Mouse (Mus musculus) brain, adult 2 months (tissue): ENCODE measurements around the gene Tusc2.
A peak's percentile ranks its signal among the peaks of the same experiment; 100 is the strongest.

Experiments
- DNase-seq: peaks from one replicate; pipeline ENCODE4 v3.0.0; 2011; ENCODE audit warnings: low read depth, low spot score

The Tusc2 gene

DNA sequence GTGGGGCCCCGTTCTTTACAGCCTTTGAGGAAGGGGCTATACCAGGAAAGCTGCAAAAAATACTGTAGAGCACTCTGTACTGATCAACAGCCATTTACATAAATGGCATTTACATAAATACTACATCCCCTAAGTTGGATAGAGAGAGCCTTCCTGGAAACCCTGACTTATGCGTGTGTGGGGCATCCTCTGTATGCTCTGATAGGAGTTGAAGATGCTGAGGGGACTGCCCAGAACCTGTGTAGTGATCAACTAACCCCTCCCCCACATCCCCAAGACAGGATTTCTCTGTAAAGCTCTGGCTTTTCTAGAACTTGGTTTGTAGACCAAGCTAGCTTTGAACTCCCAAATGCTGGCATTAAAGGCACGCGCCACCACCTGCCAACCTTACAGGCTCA, 46.4 kb downstream of the Tusc2 start:
- no peak for DNase-seq

DNA sequence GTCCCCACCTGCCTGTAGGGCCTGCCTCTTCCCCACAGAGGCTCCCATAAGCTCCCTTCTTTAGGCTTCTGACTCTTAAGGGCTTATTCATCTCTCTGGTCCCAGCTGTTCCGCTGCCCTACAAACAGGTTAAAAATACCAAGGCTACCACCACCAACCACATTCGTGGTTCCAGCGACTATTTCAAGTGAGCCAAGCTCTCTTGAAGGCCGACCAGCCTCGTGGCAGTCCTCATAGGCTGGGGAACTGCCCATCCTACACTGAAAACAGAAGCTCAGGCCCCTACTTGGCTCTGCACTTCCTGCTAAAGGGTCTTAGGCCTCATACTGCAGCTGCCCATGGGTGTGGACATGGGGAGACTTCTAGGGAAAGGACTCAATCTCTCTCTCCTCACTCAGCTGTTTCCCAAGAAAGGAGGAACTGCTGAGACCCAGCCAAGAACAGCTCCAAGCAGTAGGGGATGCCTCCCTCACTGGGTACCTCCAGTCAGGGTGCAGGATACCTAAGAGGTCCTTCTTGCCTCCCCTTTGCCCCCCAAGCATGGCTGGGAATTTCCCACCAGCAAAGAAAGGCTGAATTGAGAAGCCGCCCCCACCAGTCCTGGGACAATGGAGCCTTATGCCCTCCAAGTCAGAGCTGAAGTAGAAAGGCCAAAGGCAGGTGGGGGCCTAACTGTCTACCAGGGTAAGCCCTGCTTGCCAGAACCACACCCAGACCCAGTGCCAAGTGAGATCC, 48.6 kb downstream of the Tusc2 start:
- peak; percentile 71 for DNase-seq

DNA sequence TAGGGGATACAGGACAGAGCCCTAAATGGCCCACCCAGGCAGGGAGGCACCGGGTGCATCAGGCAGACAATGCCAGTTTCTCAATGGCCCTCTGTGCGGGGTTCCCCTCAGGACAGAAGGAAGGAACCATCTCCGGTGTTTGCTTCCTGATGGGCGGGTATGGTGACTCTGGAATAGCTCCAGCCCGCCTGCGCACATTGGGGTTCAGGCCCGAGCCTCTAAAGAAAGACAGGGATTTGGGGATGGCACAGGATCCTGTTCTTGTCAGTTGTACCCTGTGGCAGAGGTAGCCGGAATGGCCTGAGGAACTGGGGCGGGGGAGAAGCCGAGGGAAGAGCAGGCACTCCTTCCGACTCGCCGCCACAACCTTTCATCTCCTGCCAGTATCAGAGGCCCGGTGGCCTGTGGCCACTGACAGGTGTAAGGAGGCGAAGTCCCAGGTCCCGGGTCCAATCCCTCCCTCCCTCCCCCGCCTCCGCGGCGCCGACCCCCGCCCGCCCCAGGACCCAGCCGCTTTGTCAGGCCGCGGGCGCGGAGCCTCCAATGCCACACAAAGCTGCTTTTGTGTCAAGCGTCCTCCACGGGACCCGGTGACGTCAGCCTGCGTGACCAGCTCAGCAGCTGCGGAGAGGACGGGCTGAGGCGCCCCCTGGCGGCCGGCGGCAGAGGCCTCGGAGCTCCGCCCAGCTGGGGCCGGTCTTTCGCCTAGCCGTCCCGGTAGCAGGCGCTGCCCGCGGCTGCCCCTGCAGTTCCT, 49.3 kb downstream of the Tusc2 start:
- DNase-seq, result peak; percentile 99

DNA sequence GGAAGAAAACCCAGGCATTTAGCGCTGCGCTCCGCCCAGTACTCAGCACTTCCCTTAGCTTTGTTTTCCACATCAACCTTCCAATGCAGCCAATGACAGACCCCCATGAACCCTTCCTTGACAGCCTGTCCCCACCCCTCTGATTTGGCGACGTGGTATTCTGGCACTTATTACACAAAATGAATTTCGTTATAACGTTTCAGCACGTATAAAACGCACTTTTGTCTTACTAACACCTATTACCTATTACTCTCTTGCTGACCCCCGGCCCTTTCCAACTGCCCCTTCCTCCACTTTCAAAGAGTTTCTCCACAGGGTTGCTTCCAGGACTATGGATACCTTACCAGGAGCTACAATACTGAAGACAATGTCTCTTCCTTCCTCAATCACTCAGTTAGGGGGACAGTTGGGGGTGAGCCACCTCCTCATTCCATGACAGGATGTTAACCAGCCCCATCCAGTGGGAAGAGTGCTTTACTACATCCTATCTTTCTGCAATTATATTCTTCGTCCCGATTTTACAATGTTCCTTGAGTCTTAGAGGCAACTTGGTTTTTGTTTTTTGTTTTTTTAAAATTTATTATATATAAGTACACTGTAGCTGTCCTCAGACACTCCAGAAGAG, 50.0 kb downstream of the Tusc2 start:
- DNase-seq, result no peak

DNA sequence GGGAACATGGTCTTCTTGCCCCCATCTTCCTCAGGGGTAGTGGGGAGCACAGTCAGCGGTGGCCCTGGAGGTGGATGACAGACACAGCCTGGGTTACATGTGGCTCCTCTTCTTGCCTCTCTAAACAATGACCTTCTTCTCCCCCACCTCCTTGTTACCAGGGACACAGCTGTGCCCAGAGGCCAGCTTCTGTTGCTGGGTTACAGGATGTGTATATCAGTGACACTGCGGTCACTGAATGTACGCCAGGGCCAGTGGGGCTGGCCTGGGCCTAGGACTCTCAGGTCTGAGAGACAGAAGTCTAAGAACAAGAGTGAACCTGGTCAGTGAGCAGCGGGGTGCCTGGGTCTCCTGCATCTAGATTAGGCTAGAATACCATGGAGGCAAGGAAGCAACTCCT, 52.0 kb downstream of the Tusc2 start:
- DNase-seq, result peak; percentile 68
